Mouse (Mus musculus) MN1 (cell line): ENCODE measurements around the gene Tceal3.
"Not testable (repeated sequence)": the region's sequence is repeated elsewhere in the genome, so short reads cannot be mapped to it uniquely, and the experiment has no call there.

Experiments
- DNase-seq: peaks from one replicate; pipeline ENCODE4 v3.0.0-alpha.2; 2016; ENCODE audit warnings: low spot score

Tceal3 gene

GRCm38 (mm10) chrX:136590199-136590896 lies at the start of gene Tceal3:
Gene Tceal3, plus strand, starts transcription at chrX:136590842.
- peak; percentile 5 for DNase-seq

- not testable (repeated sequence) for DNase-seq
These were observed 46.7 kb upstream of the Tceal3 start, which contains the start of gene Kir3dl2 for GRCm38 (mm10) chrX:136543956-136544355. Gene Kir3dl2, minus strand, starts transcription at chrX:136544056.

- DNase-seq: not testable (repeated sequence)
These were observed 21.5 kb upstream of the Tceal3 start for GRCm38 (mm10) chrX:136569094-136569493.

- no peak for DNase-seq
These were observed 6.0 kb upstream of the Tceal3 start for GRCm38 (mm10) chrX:136584617-136585016.

GRCm38 (mm10) chrX:136590897-136591257 lies 235 bp downstream of the Tceal3 start:
- DNase-seq: no peak

GRCm38 (mm10) chrX:136599416-136599815 lies 8.8 kb downstream of the Tceal3 start:
- DNase-seq: peak; percentile 33

GRCm38 (mm10) chrX:136606951-136607350 lies 16.3 kb downstream of the Tceal3 start:
- DNase-seq: no peak

- no peak for DNase-seq
These were observed 16.8 kb downstream of the Tceal3 start for GRCm38 (mm10) chrX:136607395-136607794.

- no peak for DNase-seq
These were observed 20.7 kb downstream of the Tceal3 start for GRCm38 (mm10) chrX:136611346-136611745.

- not testable (repeated sequence) for DNase-seq
These were observed 25.2 kb downstream of the Tceal3 start for GRCm38 (mm10) chrX:136615889-136616288.

GRCm38 (mm10) chrX:136624905-136625569 lies 34.4 kb downstream of the Tceal3 start:
- peak; percentile 13 for DNase-seq

GRCm38 (mm10) chrX:136625959-136626358 lies 35.3 kb downstream of the Tceal3 start:
- DNase-seq: no peak

GRCm38 (mm10) chrX:136635116-136635515 lies 44.5 kb downstream of the Tceal3 start:
- no peak for DNase-seq

GRCm38 (mm10) chrX:136639754-136640153 lies 49.1 kb downstream of the Tceal3 start:
- peak; percentile 16 for DNase-seq

GRCm38 (mm10) chrX:136645857-136646256 lies 55.2 kb downstream of the Tceal3 start:
- not testable (repeated sequence) for DNase-seq

- no peak for DNase-seq
These were observed 75.7 kb downstream of the Tceal3 start for GRCm38 (mm10) chrX:136666281-136666706.

GRCm38 (mm10) chrX:136666762-136667464 lies 76.3 kb downstream of the Tceal3 start:
- not testable (repeated sequence) for DNase-seq

- DNase-seq: no peak
These were observed 78.2 kb downstream of the Tceal3 start for GRCm38 (mm10) chrX:136668794-136669193.

GRCm38 (mm10) chrX:136680989-136681388 lies 90.3 kb downstream of the Tceal3 start:
- DNase-seq: no peak

GRCm38 (mm10) chrX:136691606-136692293 lies 101.1 kb downstream of the Tceal3 start:
- not testable (repeated sequence) for DNase-seq

- DNase-seq: no peak
These were observed 101.6 kb downstream of the Tceal3 start for GRCm38 (mm10) chrX:136692294-136692675.

- DNase-seq: no peak
These were observed 102.6 kb downstream of the Tceal3 start for GRCm38 (mm10) chrX:136693196-136693595.
